Mouse (Mus musculus): ENCODE data around the gene Rag1. TPM values are rescaled to one million over a fixed set of nuclear protein-coding genes. Genes with fewer than 3 reads are reported as not detected.
A peak's percentile ranks its signal among the peaks of the same experiment; 100 is the strongest.

Rag1 gene
- polyA plus RNA-seq, 1 experiment: not detected

DNA sequence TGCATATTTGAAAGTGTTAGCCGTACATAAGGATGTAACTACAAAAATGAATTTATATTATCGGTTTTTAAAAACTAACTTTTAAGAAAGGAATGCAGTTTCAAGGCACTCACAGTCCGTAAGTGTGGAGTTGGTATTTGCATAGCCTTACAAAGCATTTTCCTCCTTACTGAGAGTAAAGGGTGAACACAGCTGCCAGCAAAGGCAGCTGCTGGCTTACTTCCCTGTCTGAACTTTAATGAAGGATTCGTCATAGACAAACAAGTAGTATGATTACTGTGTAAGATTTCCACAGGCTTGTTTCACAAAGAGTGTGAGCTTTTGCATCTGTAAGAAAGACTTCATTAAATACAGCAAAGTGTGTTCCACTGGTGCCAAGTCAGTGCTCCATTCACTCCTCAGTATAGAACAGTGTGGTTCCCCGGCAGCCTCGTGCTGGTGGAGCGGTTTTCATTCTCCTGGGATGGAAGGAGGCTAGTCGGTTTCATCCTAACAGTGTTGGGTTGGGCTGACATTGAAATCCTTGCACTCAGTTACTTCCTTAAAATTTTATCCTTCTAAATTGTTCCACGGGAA is 41.0 kb upstream of the Rag1 start:
- Histone ChIP-seq H3K36me3 (ENCODE audit: control insufficient read depth, insufficient read depth) (peaks cover 10% of the 10 kb centered on the region), H3K4me2 (ENCODE audit: low read depth) (no peak overlapping the region)

DNA sequence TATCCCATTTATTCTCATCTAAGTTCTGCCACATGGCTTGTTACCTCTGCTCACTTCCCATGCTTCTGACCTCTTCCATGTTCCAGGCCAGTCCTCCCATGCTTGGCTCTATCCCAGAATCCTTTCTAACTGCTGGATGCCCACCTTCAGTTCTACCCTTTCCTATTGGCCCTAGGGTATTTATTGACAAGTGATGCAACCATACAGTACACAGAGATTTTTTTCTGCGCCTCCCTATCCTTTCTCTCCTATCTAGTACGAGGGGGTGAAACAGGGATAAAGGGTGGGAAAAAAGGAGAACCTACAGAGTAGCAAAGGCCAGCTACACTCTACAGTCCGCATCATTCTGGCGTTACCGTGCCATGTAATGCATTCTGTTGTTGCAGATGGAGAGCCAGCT is 38.7 kb upstream of the Rag1 start:
- no peaks in the 10 kb centered on the region for H3K79me2 ChIP-seq (ENCODE audit: control insufficient read depth, insufficient read depth)
- TF ChIP-seq MYOG (IDR thresholded peaks at IDR 0.05; ENCODE audit: control insufficient read depth in 1 of 3, insufficient read depth in 1 of 3, insufficient read length in 2 of 3, low read depth in 2 of 3) (no peak), POLR2AphosphoS2 (IDR thresholded peaks at IDR 0.05; ENCODE audit: insufficient read length, low read depth) (no peak), CEBPB (IDR thresholded peaks at IDR 0.05; ENCODE audit: insufficient read depth, poor library complexity, severe bottlenecking) (no peak), REST (IDR thresholded peaks at IDR 0.05; ENCODE audit: insufficient read depth, insufficient read length) (no peak), POLR2A (IDR thresholded peaks at IDR 0.05; ENCODE audit: insufficient read length, low read depth) (no peak), SRF (IDR thresholded peaks at IDR 0.05; ENCODE audit: control insufficient read depth, insufficient read length, low read depth) (no peak), E2F4 (IDR thresholded peaks at IDR 0.05; ENCODE audit: insufficient read depth) (no peak), MAX (IDR thresholded peaks at IDR 0.05; ENCODE audit: low read depth) (no peak), TCF3 (IDR thresholded peaks at IDR 0.05; ENCODE audit: insufficient read length, low read depth) (no peak), USF1 (IDR thresholded peaks at IDR 0.05; ENCODE audit: low read depth) (no peak), TCF12 (IDR thresholded peaks at IDR 0.05; ENCODE audit: insufficient read depth, poor library complexity, severe bottlenecking) (no peak), MYOD1 (IDR thresholded peaks at IDR 0.05; ENCODE audit: control insufficient read depth in 1 of 3, insufficient read length in 2 of 3, low read depth in 2 of 3) (no peak)

More for the DNA sequence above, 41.0 kb upstream of the Rag1 start:
- no peak overlapping the region for H3ac ChIP-seq (ENCODE audit: control insufficient read depth, insufficient read length)
- no peak overlapping the region for H3K4me3 ChIP-seq
- TF ChIP-seq SRF (IDR thresholded peaks at IDR 0.05; ENCODE audit: control insufficient read depth, insufficient read length, low read depth) (no peak), TCF12 (IDR thresholded peaks at IDR 0.05; ENCODE audit: insufficient read depth, poor library complexity, severe bottlenecking) (no peak), POLR2AphosphoS2 (IDR thresholded peaks at IDR 0.05; ENCODE audit: insufficient read length, low read depth) (no peak), POLR2A (IDR thresholded peaks at IDR 0.05; ENCODE audit: insufficient read length, low read depth) (no peak), CEBPB (IDR thresholded peaks at IDR 0.05; ENCODE audit: insufficient read depth, poor library complexity, severe bottlenecking) (no peak), MAX (IDR thresholded peaks at IDR 0.05; ENCODE audit: low read depth) (no peak), USF1 (IDR thresholded peaks at IDR 0.05; ENCODE audit: low read depth) (no peak)
- H3K79me2 ChIP-seq (ENCODE audit: control insufficient read depth, insufficient read depth): no peaks in the 10 kb centered on the region
- H3K27me3 ChIP-seq (ENCODE audit: control insufficient read depth, insufficient read depth, insufficient read length): no peaks in the 10 kb centered on the region

DNA sequence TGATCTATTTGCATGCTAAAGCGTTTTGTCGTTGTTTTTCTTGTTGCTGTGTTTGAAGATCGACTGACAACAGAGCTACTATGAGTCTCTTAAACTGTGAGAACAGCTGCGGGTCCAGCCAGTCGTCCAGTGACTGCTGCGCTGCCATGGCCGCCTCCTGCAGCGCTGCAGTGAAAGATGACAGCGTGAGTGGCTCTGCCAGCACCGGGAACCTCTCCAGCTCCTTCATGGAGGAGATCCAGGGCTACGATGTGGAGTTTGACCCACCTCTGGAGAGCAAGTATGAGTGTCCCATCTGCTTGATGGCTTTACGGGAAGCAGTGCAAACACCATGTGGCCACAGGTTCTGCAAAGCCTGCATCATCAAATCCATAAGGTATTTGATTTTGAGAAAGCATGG is 35.1 kb upstream of the Rag1 start:
- Histone ChIP-seq H3K27me3 (ENCODE audit: control insufficient read depth, insufficient read depth, insufficient read length) (no peaks in the 10 kb centered on the region), H3K79me2 (ENCODE audit: control insufficient read depth, insufficient read depth) (peaks cover 20% of the 10 kb centered on the region), H3K36me3 (ENCODE audit: control insufficient read depth, insufficient read depth) (peaks cover 5% of the 10 kb centered on the region), H3ac (ENCODE audit: control insufficient read depth, insufficient read length) (no peak overlapping the region), H3K4me3 (no peak overlapping the region), H3K4me2 (ENCODE audit: low read depth) (no peak overlapping the region)
- no peak for TF ChIP-seq MYOG (IDR thresholded peaks at IDR 0.05; ENCODE audit: control insufficient read depth in 1 of 3, insufficient read depth in 1 of 3, insufficient read length in 2 of 3, low read depth in 2 of 3)
- TF ChIP-seq E2F4 (IDR thresholded peaks at IDR 0.05; ENCODE audit: insufficient read depth): no peak
- TF ChIP-seq POLR2A (IDR thresholded peaks at IDR 0.05; ENCODE audit: insufficient read length, low read depth): no peak
- TF ChIP-seq CEBPB (IDR thresholded peaks at IDR 0.05; ENCODE audit: insufficient read depth, poor library complexity, severe bottlenecking): no peak
- TF ChIP-seq USF1 (IDR thresholded peaks at IDR 0.05; ENCODE audit: low read depth): no peak
- no peak for TF ChIP-seq MYOD1 (IDR thresholded peaks at IDR 0.05; ENCODE audit: control insufficient read depth in 1 of 3, insufficient read length in 2 of 3, low read depth in 2 of 3)
- no peak for TF ChIP-seq TCF12 (IDR thresholded peaks at IDR 0.05; ENCODE audit: insufficient read depth, poor library complexity, severe bottlenecking)
- TF ChIP-seq REST (IDR thresholded peaks at IDR 0.05; ENCODE audit: insufficient read depth, insufficient read length): no peak
- TF ChIP-seq SRF (IDR thresholded peaks at IDR 0.05; ENCODE audit: control insufficient read depth, insufficient read length, low read depth): no peak
- no peak for TF ChIP-seq MAX (IDR thresholded peaks at IDR 0.05; ENCODE audit: low read depth)

More for the DNA sequence above, 38.7 kb upstream of the Rag1 start:
- no peaks in the 10 kb centered on the region for H3K27me3 ChIP-seq (ENCODE audit: control insufficient read depth, insufficient read depth, insufficient read length)
- no peak overlapping the region for H3K4me3 ChIP-seq
- H3ac ChIP-seq (ENCODE audit: control insufficient read depth, insufficient read length): no peak overlapping the region
- H3K4me2 ChIP-seq (ENCODE audit: low read depth): no peak overlapping the region
- peaks cover 15% of the 10 kb centered on the region for H3K36me3 ChIP-seq (ENCODE audit: control insufficient read depth, insufficient read depth)

DNA sequence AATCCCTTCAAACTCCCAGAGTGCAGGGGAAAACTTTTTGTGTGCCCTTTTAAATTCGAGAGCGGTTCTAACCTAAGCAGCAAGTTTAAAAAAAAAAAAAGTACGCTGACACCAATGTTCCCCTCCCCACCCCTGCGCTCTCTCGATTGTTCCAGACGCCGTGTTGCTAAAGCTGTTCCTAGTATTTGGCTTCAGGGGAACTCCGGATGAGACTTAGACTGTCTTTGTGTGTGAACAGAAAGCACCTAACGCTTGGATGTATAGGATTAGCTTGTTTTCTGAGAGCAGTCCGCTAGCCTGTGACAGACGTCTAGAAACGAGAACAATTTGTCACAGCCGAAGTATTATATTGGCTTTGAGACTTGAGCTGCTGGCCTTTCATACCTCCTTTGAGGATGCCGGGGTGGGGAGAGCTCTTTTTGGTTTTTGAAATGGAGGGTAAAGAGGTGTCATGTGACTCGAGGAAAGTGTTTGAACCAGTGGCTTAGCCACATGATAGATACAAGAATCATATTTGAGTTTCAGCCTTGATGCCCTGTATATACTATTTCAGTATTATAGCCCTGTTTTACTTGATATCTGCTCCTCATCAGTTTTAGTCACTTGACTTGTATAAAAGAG is 30.0 kb upstream of the Rag1 start:
- Histone ChIP-seq H3K4me3 (peak overlapping the region; percentile 91), H3K4me2 (ENCODE audit: low read depth) (peak overlapping the region; percentile 77), H3ac (ENCODE audit: control insufficient read depth, insufficient read length) (peak overlapping the region; percentile 29), H3K36me3 (ENCODE audit: control insufficient read depth, insufficient read depth) (no peaks in the 10 kb centered on the region), H3K79me2 (ENCODE audit: control insufficient read depth, insufficient read depth) (peaks cover 30% of the 10 kb centered on the region), H3K27me3 (ENCODE audit: control insufficient read depth, insufficient read depth, insufficient read length) (peaks cover 17% of the 10 kb centered on the region)
- no peak for TF ChIP-seq SRF (IDR thresholded peaks at IDR 0.05; ENCODE audit: control insufficient read depth, insufficient read length, low read depth)
- no peak for TF ChIP-seq TCF12 (IDR thresholded peaks at IDR 0.05; ENCODE audit: insufficient read depth, poor library complexity, severe bottlenecking)
- peak; percentile 41 for TF ChIP-seq USF1 (IDR thresholded peaks at IDR 0.05; ENCODE audit: low read depth)

All from myocyte (in vitro differentiated cells).